Mouse (Mus musculus) MEL (cell line): ENCODE data around the gene Pdlim5.

Experiments used
- CHD1 ChIP-seq: IDR thresholded peaks from 2 replicates; pipeline ENCODE4 v1.6.1; 2012; ENCODE audit warnings: low read depth, mild to moderate bottlenecking, inconsistent platforms, low read length, improper control_type of control experiment
- CTCF ChIP-seq, 3 experiments: IDR thresholded peaks in 2 of 3; conservative IDR thresholded peaks in 1 of 3; 2 replicates each; pipeline ENCODE4 v1.5.1; 2011 to 2012; ENCODE audit warnings: low read length in 3 of 3, low read depth in 2 of 3, mild to moderate bottlenecking in 2 of 3, improper control_type of control experiment in 1 of 3, inconsistent platforms in 1 of 3, mixed read lengths in 1 of 3, moderate library complexity in 1 of 3; ENCODE audit not compliant: control insufficient read depth in 1 of 3, insufficient read depth in 1 of 3, poor library complexity in 1 of 3, severe bottlenecking in 1 of 3
- E2F4 ChIP-seq: IDR thresholded peaks from 2 replicates; pipeline ENCODE4 v1.6.1; 2011; ENCODE audit warnings: low read depth, low read length, improper control_type of control experiment, borderline replicate concordance
- EP300 ChIP-seq, 2 experiments: IDR thresholded peaks; 2 replicates each; pipeline ENCODE4 v1.6.1; 2011; ENCODE audit warnings: improper control_type of control experiment in 2 of 2, low read length in 2 of 2, low read depth in 1 of 2, mild to moderate bottlenecking in 1 of 2
- USF1 ChIP-seq: IDR thresholded peaks from 2 replicates; pipeline ENCODE4 v1.6.1; 2014; ENCODE audit warnings: low read depth, mild to moderate bottlenecking, inconsistent platforms, low read length, improper control_type of control experiment, moderate library complexity

GRCm38 (mm10) chr3:142350513-142350912 is 45.0 kb downstream of the Pdlim5 start:
- no peak for TF ChIP-seq EP300 (IDR thresholded peaks at IDR 0.05; ENCODE audit: low read depth in 1 of 2, low read length in 2 of 2)
- TF ChIP-seq USF1: no peak
- TF ChIP-seq CTCF (IDR thresholded peaks at IDR 0.05 in 2 of 3, conservative IDR thresholded peaks at IDR 0.05 in 1 of 3; ENCODE audit: control insufficient read depth in 1 of 3, insufficient read depth in 1 of 3, low read depth in 2 of 3, low read length in 3 of 3, poor library complexity in 1 of 3, severe bottlenecking in 1 of 3): no peak
- TF ChIP-seq E2F4: no peak
- no peak for TF ChIP-seq CHD1
